Mouse (Mus musculus) MEL (cell line): ENCODE results near the gene Mmp25. TPM values are rescaled to one million over a fixed set of nuclear protein-coding genes. Genes with fewer than 3 reads are reported as not detected.

ENCODE experiments used
- DNase-seq: peaks from one replicate; pipeline ENCODE4 v3.0.0; 2011; ENCODE audit warnings: low read depth, low spot score
- H3K27ac ChIP-seq: 2 replicates; pipeline ENCODE4 v1.5.1; 2012; ENCODE audit warnings: low read depth, mild to moderate bottlenecking, control low read depth, low read length, moderate library complexity; ENCODE audit not compliant: control insufficient read depth
- H3K27me3 ChIP-seq, 2 experiments: fragments of 150-350 bp in 1 of 2; sonication (generic) in 1 of 2; 2 replicates each; pipeline ENCODE4 v1.6.1; 2012; ENCODE audit warnings: low read length in 2 of 2, mild to moderate bottlenecking in 2 of 2, improper control_type of control experiment in 1 of 2, moderate library complexity in 1 of 2; ENCODE audit not compliant: insufficient read depth in 2 of 2, control insufficient read depth in 1 of 2
- H3K36me3 ChIP-seq, 2 experiments: 2 replicates each; pipeline ENCODE4 v1.6.1; 2012 to 2014; ENCODE audit warnings: low read length in 2 of 2, improper control_type of control experiment in 1 of 2, inconsistent platforms in 1 of 2, mild to moderate bottlenecking in 1 of 2; ENCODE audit not compliant: insufficient read depth in 2 of 2, control insufficient read depth in 1 of 2
- H3K4me1 ChIP-seq, 2 experiments: fragments of 150-350 bp in 1 of 2; sonication (generic) in 1 of 2; 2 replicates each; pipeline ENCODE4 v1.6.1; 2012; ENCODE audit warnings: low read length in 2 of 2, improper control_type of control experiment in 1 of 2, mild to moderate bottlenecking in 1 of 2; ENCODE audit not compliant: insufficient read depth in 2 of 2, control insufficient read depth in 1 of 2
- H3K4me3 ChIP-seq, 2 experiments: fragments of 150-350 bp in 1 of 2; sonication (generic) in 1 of 2; 2 replicates each; pipeline ENCODE4 v1.5.1; 2012; ENCODE audit warnings: low read depth in 2 of 2, low read length in 2 of 2, mild to moderate bottlenecking in 2 of 2, moderate library complexity in 2 of 2, control low read depth in 1 of 2, improper control_type of control experiment in 1 of 2; ENCODE audit not compliant: control insufficient read depth in 1 of 2, insufficient read depth in 1 of 2
- H3K79me2 ChIP-seq: 2 replicates; pipeline ENCODE4 v1.6.1; 2012; ENCODE audit warnings: mild to moderate bottlenecking, low read length, moderate library complexity; ENCODE audit not compliant: control insufficient read depth, poor library complexity, insufficient read depth
- H3K9ac ChIP-seq: 2 replicates; pipeline ENCODE4 v1.6.1; 2012; ENCODE audit warnings: low read depth, mild to moderate bottlenecking, control low read depth, low read length, moderate library complexity; ENCODE audit not compliant: control insufficient read depth, poor library complexity, severe bottlenecking
- H3K9me3 ChIP-seq: fragments of 150-350 bp; sonication (generic); replicated peaks from 2 replicates; pipeline ENCODE4 v1.6.1; 2012; ENCODE audit warnings: mild to moderate bottlenecking, low read length, improper control_type of control experiment, moderate library complexity; ENCODE audit not compliant: insufficient read depth
- CHD1 ChIP-seq: IDR thresholded peaks from 2 replicates; pipeline ENCODE4 v1.6.1; 2012; ENCODE audit warnings: low read depth, mild to moderate bottlenecking, inconsistent platforms, low read length, improper control_type of control experiment
- E2F4 ChIP-seq: IDR thresholded peaks from 2 replicates; pipeline ENCODE4 v1.6.1; 2011; ENCODE audit warnings: low read depth, low read length, improper control_type of control experiment, borderline replicate concordance
- ELF1 ChIP-seq: IDR thresholded peaks from 2 replicates; pipeline ENCODE4 v1.6.1; 2014; ENCODE audit warnings: low read depth, mild to moderate bottlenecking, inconsistent platforms, low read length, improper control_type of control experiment, moderate library complexity
- EP300 ChIP-seq, 2 experiments: IDR thresholded peaks; 2 replicates each; pipeline ENCODE4 v1.6.1; 2011; ENCODE audit warnings: improper control_type of control experiment in 2 of 2, low read length in 2 of 2, low read depth in 1 of 2, mild to moderate bottlenecking in 1 of 2
- ETS1 ChIP-seq: IDR thresholded peaks from 2 replicates; pipeline ENCODE4 v1.6.1; 2012; ENCODE audit warnings: low read depth, mild to moderate bottlenecking, inconsistent platforms, low read length, improper control_type of control experiment, moderate library complexity
- HCFC1 ChIP-seq: IDR thresholded peaks from 2 replicates; pipeline ENCODE4 v1.6.1; 2012; ENCODE audit warnings: low read depth, mild to moderate bottlenecking, inconsistent platforms, low read length, improper control_type of control experiment, moderate library complexity
- KAT2A ChIP-seq: conservative IDR thresholded peaks from 2 replicates; pipeline ENCODE4 v1.6.1; 2012; ENCODE audit warnings: low read depth, low read length, improper control_type of control experiment, inconsistent platforms
- MAFK ChIP-seq: IDR thresholded peaks from 2 replicates; pipeline ENCODE4 v1.6.1; 2011; ENCODE audit warnings: low read depth, mild to moderate bottlenecking, low read length, improper control_type of control experiment, borderline replicate concordance
- MAZ ChIP-seq: IDR thresholded peaks from 2 replicates; pipeline ENCODE4 v1.6.1; 2012; ENCODE audit warnings: low read depth, mild to moderate bottlenecking, inconsistent platforms, low read length, improper control_type of control experiment
- MEF2A ChIP-seq: IDR thresholded peaks from 2 replicates; pipeline ENCODE4 v1.6.1; 2014; ENCODE audit warnings: low read depth, mild to moderate bottlenecking, inconsistent platforms, low read length, improper control_type of control experiment; ENCODE audit not compliant: poor library complexity, insufficient replicate concordance, severe bottlenecking; ENCODE audit errors: extremely low read depth
- MXI1 ChIP-seq: IDR thresholded peaks from 2 replicates; pipeline ENCODE4 v1.6.1; 2011; ENCODE audit warnings: mild to moderate bottlenecking, low read depth, low read length, improper control_type of control experiment
- MYB ChIP-seq: IDR thresholded peaks from 2 replicates; pipeline ENCODE4 v1.6.1; 2011; ENCODE audit warnings: mild to moderate bottlenecking, low read depth, low read length, improper control_type of control experiment
- NELFE ChIP-seq: IDR thresholded peaks from 2 replicates; pipeline ENCODE4 v1.6.1; 2011; ENCODE audit warnings: low read depth, low read length, improper control_type of control experiment
- POLR2A ChIP-seq, 2 experiments: IDR thresholded peaks; 2 replicates each; pipeline ENCODE4 v1.6.1; 2011 to 2012; ENCODE audit warnings: low read length in 2 of 2, mild to moderate bottlenecking in 2 of 2, control low read depth in 1 of 2, improper control_type of control experiment in 1 of 2, low read depth in 1 of 2, moderate library complexity in 1 of 2; ENCODE audit not compliant: control insufficient read depth in 1 of 2, insufficient read depth in 1 of 2, poor library complexity in 1 of 2
- POLR2AphosphoS2 ChIP-seq: IDR thresholded peaks from 2 replicates; pipeline ENCODE4 v1.6.1; 2011; ENCODE audit warnings: low read length, improper control_type of control experiment
- POLR2AphosphoS5 ChIP-seq: IDR thresholded peaks from 2 replicates; pipeline ENCODE4 v1.6.1; 2012; ENCODE audit warnings: low read depth, borderline replicate concordance, mild to moderate bottlenecking, inconsistent platforms, low read length, moderate library complexity, mixed read lengths
- RAD21 ChIP-seq: IDR thresholded peaks from 2 replicates; pipeline ENCODE4 v1.6.1; 2011; ENCODE audit warnings: mild to moderate bottlenecking, low read depth, low read length, improper control_type of control experiment
- RCOR1 ChIP-seq: IDR thresholded peaks from 2 replicates; pipeline ENCODE4 v1.6.1; 2012; ENCODE audit warnings: low read depth, mild to moderate bottlenecking, inconsistent platforms, low read length, improper control_type of control experiment
- SIN3A ChIP-seq: IDR thresholded peaks from 2 replicates; pipeline ENCODE4 v1.6.1; 2012; ENCODE audit warnings: low read length, improper control_type of control experiment, inconsistent platforms
- TBP ChIP-seq: IDR thresholded peaks from 2 replicates; pipeline ENCODE4 v1.8.0; 2011; ENCODE audit warnings: low read depth, low read length, improper control_type of control experiment
- TCF12 ChIP-seq: IDR thresholded peaks from 2 replicates; pipeline ENCODE4 v1.6.1; 2014; ENCODE audit warnings: low read depth, mild to moderate bottlenecking, inconsistent platforms, low read length, improper control_type of control experiment, moderate library complexity
- ZMIZ1 ChIP-seq: IDR thresholded peaks from 2 replicates; pipeline ENCODE4 v1.6.1; 2012; ENCODE audit warnings: low read depth, mild to moderate bottlenecking, inconsistent platforms, low read length, improper control_type of control experiment, moderate library complexity
- polyA plus RNA-seq, 2 experiments: library from polyadenylated mRNA; stranded (reverse) in 1 of 2; unstranded in 1 of 2; fragments of >175 nt in 1 of 2; fragments of >200 nt in 1 of 2; gene quantifications; 2 replicates each; pipeline versions ENCODE4 v1.2.1 to v1.2.4; 2012; ENCODE audit warnings: low replicate concordance in 2 of 2, low read depth in 1 of 2; ENCODE audit not compliant: insufficient read length in 2 of 2, insufficient read depth in 1 of 2, missing spikeins in 1 of 2
- total RNA-seq: library from RNA; depleted of rRNA; stranded (reverse); fragments of 300-350 nt; gene quantifications from 2 replicates; pipeline ENCODE4 v1.2.3, GENCODE M21; 2012

Gene Mmp25
- total and polyA plus RNA-seq, 3 experiments, result 0.01 TPM; not detected in 2

- H3K4me3 ChIP-seq, result peak within 1 kb of the TSS; percentile 81 to 89
- peaks cover 12% of the 10 kb centered on the region for H3K79me2 ChIP-seq
- H3K27me3 ChIP-seq, result no peaks in the 10 kb centered on the region
- H3K9ac ChIP-seq, result peak within 1 kb of the TSS; percentile 86
- peak; percentile 61 for TF ChIP-seq SIN3A
- 0 out of 2 replicates have a peak, but pooled peaks have one; percentile 9 for TF ChIP-seq ELF1
- peak; percentile 90 for TF ChIP-seq NELFE
- TF ChIP-seq TCF12, result peak; percentile 74
- TF ChIP-seq E2F4, result 0 out of 2 replicates have a peak, but pooled peaks have one; percentile 5
- peak; percentile 64; the same call in 1 of the 2 replicates for TF ChIP-seq MXI1
- peak; percentile 84 for TF ChIP-seq POLR2AphosphoS2
- no peak for TF ChIP-seq MAFK
- peak; percentile 67 for TF ChIP-seq HCFC1
- peak; percentile 46; the same call in 1 of the 2 replicates for TF ChIP-seq MYB
- peak; percentile 21; the same call in 1 of the 2 replicates for TF ChIP-seq RCOR1
- no peak for TF ChIP-seq KAT2A
- TF ChIP-seq RAD21, result no peak
- TF ChIP-seq POLR2A (IDR thresholded peaks at IDR 0.05; ENCODE audit: control insufficient read depth in 1 of 2, insufficient read depth in 1 of 2, low read depth in 1 of 2, low read length in 2 of 2, poor library complexity in 1 of 2), result peak; percentile 81 to 93
- TF ChIP-seq EP300 (IDR thresholded peaks at IDR 0.05; ENCODE audit: low read depth in 1 of 2, low read length in 2 of 2), result peak; percentile 17 to 50; a peak in 1 of 4 replicates
- no peak for TF ChIP-seq MEF2A
- TF ChIP-seq CHD1, result no peak
- TF ChIP-seq TBP, result peak; percentile 95
- TF ChIP-seq ZMIZ1, result peak; percentile 89
- TF ChIP-seq MAZ, result peak; percentile 53; the same call in 1 of the 2 replicates
- 0 out of 2 replicates have a peak, but pooled peaks have one; percentile 22 for TF ChIP-seq ETS1
- peak; percentile 38; the same call in 1 of the 2 replicates for TF ChIP-seq POLR2AphosphoS5
- TF ChIP-seq, all 39 proteins: peak for 17
- peaks cover 0 to 33% of the 10 kb centered on the region in 2 experiments for H3K4me1 ChIP-seq
- H3K27ac ChIP-seq, result peak within 1 kb of the TSS; percentile 66
- no peaks in the 10 kb centered on the region for H3K9me3 ChIP-seq
- H3K36me3 ChIP-seq, result peaks cover 0 to 21% of the 10 kb centered on the region in 2 experiments; a peak in 2 of 4 replicates
- DNase-seq, result peak; percentile 95
These were observed 32.2 kb upstream of the Mmp25 start, which contains the start of gene Tnfrsf12a for GRCm38 (mm10) chr17:23677236-23677679. TSS of gene Tnfrsf12a (minus strand) at chr17:23677468.
